Mouse (Mus musculus) C2C12 (cell line): ENCODE data around the gene Pycr1. TPM values are rescaled to one million over a fixed set of nuclear protein-coding genes. Genes with fewer than 3 reads are reported as not detected.

ENCODE experiments used
- H3K27me3 ChIP-seq: one replicate; pipeline ENCODE4 v1.6.1; 2011; ENCODE audit not compliant: control insufficient read depth, insufficient read depth, insufficient read length
- H3K36me3 ChIP-seq: one replicate; pipeline ENCODE4 v1.6.1; 2011; ENCODE audit not compliant: control insufficient read depth, insufficient read depth
- H3K4me3 ChIP-seq: one replicate; pipeline ENCODE4 v1.5.1; 2011; ENCODE audit warnings: mild to moderate bottlenecking, control low read depth; ENCODE audit not compliant: poor library complexity, insufficient read depth, severe bottlenecking
- H3K79me2 ChIP-seq: one replicate; pipeline ENCODE4 v1.6.1; 2011; ENCODE audit not compliant: control insufficient read depth, insufficient read depth
- H3K79me3 ChIP-seq: one replicate; pipeline ENCODE4 v1.6.1; 2011; ENCODE audit warnings: low read depth, control low read depth
- H3ac ChIP-seq: one replicate; pipeline ENCODE3; 2011; ENCODE audit warnings: low read depth; ENCODE audit not compliant: control insufficient read depth, insufficient read length
- CEBPB ChIP-seq: IDR thresholded peaks from one replicate; pipeline ENCODE4 v1.6.1; 2011; ENCODE audit warnings: low read depth, mild to moderate bottlenecking, control low read depth, moderate library complexity
- CTCF ChIP-seq: IDR thresholded peaks from one replicate; pipeline ENCODE4 v1.5.1; 2011; ENCODE audit not compliant: control insufficient read depth, insufficient read depth, insufficient read length
- FOSL1 ChIP-seq: IDR thresholded peaks from one replicate; pipeline ENCODE4 v1.8.0; 2011; ENCODE audit warnings: mild to moderate bottlenecking, low read length; ENCODE audit not compliant: poor library complexity, insufficient read depth, severe bottlenecking
- MAX ChIP-seq: IDR thresholded peaks from one replicate; pipeline ENCODE4 v1.6.1; 2011; ENCODE audit warnings: mild to moderate bottlenecking, control low read depth
- MYOD1 ChIP-seq: IDR thresholded peaks from one replicate; pipeline ENCODE4 v1.6.1; 2011; ENCODE audit warnings: low read depth; ENCODE audit not compliant: control insufficient read depth, insufficient read length
- MYOG ChIP-seq: IDR thresholded peaks from one replicate; pipeline ENCODE4 v1.6.1; 2011; ENCODE audit not compliant: control insufficient read depth, insufficient read length; ENCODE audit errors: extremely low read depth
- USF1 ChIP-seq: IDR thresholded peaks from one replicate; pipeline ENCODE4 v1.6.1; 2011; ENCODE audit warnings: low read depth, mild to moderate bottlenecking, control low read depth, moderate library complexity
- polyA plus RNA-seq: library from polyadenylated mRNA; unstranded; fragments of >200 nt; fragmentation: generic; extraction: Trizol; gene quantifications from one replicate; pipeline ENCODE4 v1.2.1, GENCODE M21; 2012; ENCODE audit warnings: missing spikeins

Pycr1 gene
- polyA plus RNA-seq, 1 experiment = 16.1 TPM

- H3K79me3 ChIP-seq = peaks cover 78% of the 10 kb centered on the region
- peaks cover 95% of the 10 kb centered on the region for H3K79me2 ChIP-seq
- H3K4me3 ChIP-seq = peak overlapping the region; percentile 21
- H3ac ChIP-seq = peak overlapping the region; percentile 20
- H3K27me3 ChIP-seq = no peaks in the 10 kb centered on the region
- H3K36me3 ChIP-seq = peaks cover 35% of the 10 kb centered on the region
- TF ChIP-seq CTCF (no peak), FOSL1 (no peak)
Observed at GRCm38 (mm10) chr11:120629911-120630310, 13.7 kb downstream of the Pycr1 start.

- Histone ChIP-seq H3K36me3 (peaks cover 35% of the 10 kb centered on the region), H3ac (no peak overlapping the region), H3K27me3 (no peaks in the 10 kb centered on the region), H3K4me3 (no peak overlapping the region), H3K79me3 (peaks cover 75% of the 10 kb centered on the region), H3K79me2 (peaks cover 95% of the 10 kb centered on the region)
- TF ChIP-seq MYOD1 (no peak), FOSL1 (no peak), CTCF (no peak), CEBPB (no peak), MAX (no peak)
Observed at GRCm38 (mm10) chr11:120629341-120629730, 14.2 kb downstream of the Pycr1 start.

- Histone ChIP-seq H3K79me3 (peaks cover 76% of the 10 kb centered on the region), H3ac (no peak overlapping the region), H3K79me2 (peaks cover 95% of the 10 kb centered on the region), H3K4me3 (no peak overlapping the region), H3K27me3 (no peaks in the 10 kb centered on the region), H3K36me3 (peaks cover 36% of the 10 kb centered on the region)
- no peak for TF ChIP-seq CTCF
- TF ChIP-seq FOSL1 = no peak
- TF ChIP-seq MYOD1 = no peak
- no peak for TF ChIP-seq MAX
- no peak for TF ChIP-seq MYOG
- no peak for TF ChIP-seq CEBPB
- no peak for TF ChIP-seq USF1
Observed at GRCm38 (mm10) chr11:120628601-120629340, 14.8 kb downstream of the Pycr1 start.

GRCm38 (mm10) chr11:120627468-120628300, 15.9 kb downstream of the Pycr1 start:
- H3K36me3 ChIP-seq = peaks cover 47% of the 10 kb centered on the region
- peaks cover 100% of the 10 kb centered on the region for H3K79me2 ChIP-seq
- TF ChIP-seq CEBPB (no peak), MYOG (no peak), CTCF (no peak)
- H3K27me3 ChIP-seq = no peaks in the 10 kb centered on the region
- H3K79me3 ChIP-seq = peaks cover 83% of the 10 kb centered on the region
- H3ac ChIP-seq = no peak overlapping the region
- H3K4me3 ChIP-seq = no peak overlapping the region

- Histone ChIP-seq H3ac (no peak overlapping the region), H3K27me3 (no peaks in the 10 kb centered on the region), H3K4me3 (no peak overlapping the region), H3K79me2 (peaks cover 99% of the 10 kb centered on the region), H3K79me3 (peaks cover 75% of the 10 kb centered on the region), H3K36me3 (peaks cover 55% of the 10 kb centered on the region)
- no peak for TF ChIP-seq MAX
- TF ChIP-seq MYOG = no peak
- no peak for TF ChIP-seq CEBPB
- no peak for TF ChIP-seq FOSL1
- no peak for TF ChIP-seq CTCF
- no peak for TF ChIP-seq USF1
- no peak for TF ChIP-seq MYOD1
Observed at GRCm38 (mm10) chr11:120626785-120627467, 16.6 kb downstream of the Pycr1 start.

- peaks cover 86% of the 10 kb centered on the region for H3K79me2 ChIP-seq
- peaks cover 69% of the 10 kb centered on the region for H3K36me3 ChIP-seq
- peaks cover 58% of the 10 kb centered on the region for H3K79me3 ChIP-seq
- peak within 1 kb of the TSS; percentile 98 for H3K4me3 ChIP-seq
- H3K27me3 ChIP-seq = no peaks in the 10 kb centered on the region
- TF ChIP-seq MYOG (no peak), USF1 (no peak), CEBPB (no peak), MYOD1 (no peak), FOSL1 (no peak), CTCF (no peak), MAX (no peak)
- peak within 1 kb of the TSS; percentile 82 for H3ac ChIP-seq
Observed at GRCm38 (mm10) chr11:120625152-120625775, 18.3 kb downstream of the Pycr1 start, which contains the start of gene Sirt7. Gene Sirt7, minus strand, starts transcription at chr11:120625240.
